Mouse (Mus musculus) olfactory bulb, adult 2 months (tissue): Measurements from ENCODE around the gene Gm17581. TPM values are rescaled to one million over a fixed set of nuclear protein-coding genes. Genes with fewer than 3 reads are reported as not detected.
A peak's percentile ranks its signal among the peaks of the same experiment; 100 is the strongest.

ENCODE experiments used
- H3K27ac ChIP-seq: fragments of 200-500 bp; 2 replicates; pipeline ENCODE4 v1.5.1; 2012; ENCODE audit warnings: low read depth, low read length; ENCODE audit not compliant: insufficient read depth
- H3K4me1 ChIP-seq: fragments of 200-500 bp; 2 replicates; pipeline ENCODE4 v1.6.1; 2012; ENCODE audit warnings: low read length; ENCODE audit not compliant: control insufficient read depth, insufficient read depth
- H3K4me3 ChIP-seq: fragments of 200-500 bp; 2 replicates; pipeline ENCODE4 v1.5.1; 2012; ENCODE audit warnings: mild to moderate bottlenecking, low read depth, low read length, moderate library complexity; ENCODE audit not compliant: insufficient read depth
- CTCF ChIP-seq: fragments of 200-500 bp; IDR thresholded peaks from 2 replicates; pipeline ENCODE4 v1.5.1; 2012; ENCODE audit warnings: low read depth, mild to moderate bottlenecking, low read length, moderate library complexity; ENCODE audit not compliant: insufficient read depth
- POLR2A ChIP-seq: fragments of 200-500 bp; IDR thresholded peaks from 2 replicates; pipeline ENCODE4 v1.6.1; 2012; ENCODE audit warnings: mild to moderate bottlenecking, low read depth, low read length, moderate library complexity; ENCODE audit not compliant: insufficient read depth
- WGBS: fragments of 180-500 bp; shearing (Covaris S2); methylation state at CpG from one replicate; pipeline ENCODE4 v1.1.7; 2018; 5-methylcytosine and 5-hydroxymethylcytosine counted together
- polyA plus RNA-seq: library from polyadenylated mRNA; stranded (reverse); fragments of >200 nt; gene quantifications from 2 replicates; pipeline ENCODE4 v1.2.4, GENCODE M21; 2012; ENCODE audit warnings: low replicate concordance; ENCODE audit not compliant: missing spikeins, insufficient read depth, insufficient read length

The Gm17581 gene
- polyA plus RNA-seq, 1 experiment, result not detected

DNA sequence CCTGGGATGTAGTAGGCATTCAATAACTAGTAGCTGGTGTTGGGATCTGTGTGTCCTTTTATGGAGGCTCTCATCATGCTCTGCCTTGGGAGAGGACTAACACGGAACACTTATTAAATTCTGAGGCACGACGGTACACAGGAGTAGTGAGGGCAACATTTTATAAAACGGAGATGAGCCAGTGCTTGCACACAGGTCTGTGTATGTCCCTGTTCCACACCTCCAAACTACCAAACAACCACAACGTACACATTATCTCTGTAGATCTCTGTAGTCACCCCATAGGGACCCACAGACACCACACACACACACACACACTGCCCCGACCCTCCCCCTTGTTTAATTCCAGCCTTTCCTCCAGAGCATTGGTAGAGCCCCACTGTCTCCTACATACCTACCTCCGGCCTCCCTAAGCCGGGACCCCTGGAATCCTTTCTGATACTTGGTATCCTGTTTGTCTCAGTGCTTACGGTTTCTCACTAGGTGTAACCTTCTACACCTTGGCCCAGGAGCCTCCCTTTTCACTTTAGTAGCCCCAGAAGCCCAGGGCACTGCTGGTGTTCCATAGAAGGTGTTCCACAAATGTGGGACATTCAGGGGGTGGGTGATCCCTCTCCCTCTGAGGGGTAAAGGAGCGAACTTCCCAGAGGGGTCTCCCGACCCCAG, 38.7 kb upstream of the Gm17581 start:
- Histone ChIP-seq H3K4me1 (peaks cover 13% of the 10 kb centered on the region), H3K27ac (no peak overlapping the region), H3K4me3 (peak overlapping the region; percentile 82; the same call in 1 of the 2 replicates)
- TF ChIP-seq CTCF, result no peak
- TF ChIP-seq POLR2A, result no peak
- 43% methylated on average over 11 of the region's 11 CpGs for WGBS

- 77% methylated on average over 4 of the region's 4 CpGs for WGBS
- Histone ChIP-seq H3K4me3 (no peak overlapping the region), H3K27ac (no peak overlapping the region), H3K4me1 (peaks cover 8% of the 10 kb centered on the region)
- TF ChIP-seq POLR2A (no peak), CTCF (no peak)
Measured at GRCm38 (mm10) chr2:155773664-155774063, 38.0 kb upstream of the Gm17581 start.

DNA sequence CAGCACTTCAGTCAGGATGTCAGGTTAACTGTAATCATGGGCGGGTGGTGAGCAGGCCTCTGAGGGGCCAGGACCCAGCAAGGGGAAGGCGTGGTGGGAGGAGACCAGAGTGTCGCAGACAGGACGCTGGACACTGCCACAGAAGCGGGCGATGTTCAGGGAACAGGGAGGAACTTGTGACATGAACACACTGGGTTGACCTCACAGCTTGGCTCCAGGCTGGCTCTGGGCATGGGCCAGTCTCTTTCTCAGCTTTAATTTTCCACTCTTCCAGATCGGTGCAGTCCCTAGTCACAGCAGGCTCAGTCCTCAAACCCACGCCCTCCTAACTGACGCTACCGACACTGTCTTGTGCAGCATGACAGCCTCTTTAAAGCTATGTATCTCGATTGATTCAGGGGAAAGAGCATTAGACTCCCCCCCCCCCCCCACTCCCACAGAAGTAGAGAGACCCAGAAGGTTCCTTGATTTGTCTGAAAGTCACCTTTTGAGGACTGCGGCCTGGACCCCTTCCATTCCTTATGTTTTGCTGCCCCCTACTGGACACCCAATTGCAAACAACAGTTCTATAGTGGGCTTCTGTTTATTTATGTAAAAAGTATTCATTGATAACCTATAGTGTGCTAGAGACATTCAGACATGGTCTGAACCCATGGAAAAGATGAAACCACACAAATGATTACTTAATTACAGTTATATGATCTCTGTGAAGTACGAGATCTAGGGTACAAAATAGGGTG, 29.2 kb upstream of the Gm17581 start:
- Histone ChIP-seq H3K27ac (no peak overlapping the region), H3K4me1 (peaks cover 5% of the 10 kb centered on the region; the same call in 1 of the 2 replicates), H3K4me3 (peak overlapping the region; percentile 16; the same call in 1 of the 2 replicates)
- 46% methylated on average over 13 of the region's 13 CpGs for WGBS
- TF ChIP-seq CTCF (0 out of 2 replicates have a peak, but pooled peaks have one; percentile 11), POLR2A (no peak)

- Histone ChIP-seq H3K27ac (no peak overlapping the region), H3K4me1 (peaks cover 14% of the 10 kb centered on the region), H3K4me3 (no peak overlapping the region)
- no peak for TF ChIP-seq CTCF
- no peak for TF ChIP-seq POLR2A
- WGBS, result 70% methylated on average over 14 of the region's 14 CpGs
Measured at GRCm38 (mm10) chr2:155756855-155757566, 21.3 kb upstream of the Gm17581 start.

GRCm38 (mm10) chr2:155755746-155756145, 20.1 kb upstream of the Gm17581 start:
- whole genome bisulfite sequencing, result 0% methylated on average over 1 of the region's 1 CpGs
- no peak overlapping the region for H3K4me3 ChIP-seq
- no peak overlapping the region for H3K27ac ChIP-seq
- TF ChIP-seq POLR2A (no peak), CTCF (no peak)
- H3K4me1 ChIP-seq, result peaks cover 22% of the 10 kb centered on the region

DNA sequence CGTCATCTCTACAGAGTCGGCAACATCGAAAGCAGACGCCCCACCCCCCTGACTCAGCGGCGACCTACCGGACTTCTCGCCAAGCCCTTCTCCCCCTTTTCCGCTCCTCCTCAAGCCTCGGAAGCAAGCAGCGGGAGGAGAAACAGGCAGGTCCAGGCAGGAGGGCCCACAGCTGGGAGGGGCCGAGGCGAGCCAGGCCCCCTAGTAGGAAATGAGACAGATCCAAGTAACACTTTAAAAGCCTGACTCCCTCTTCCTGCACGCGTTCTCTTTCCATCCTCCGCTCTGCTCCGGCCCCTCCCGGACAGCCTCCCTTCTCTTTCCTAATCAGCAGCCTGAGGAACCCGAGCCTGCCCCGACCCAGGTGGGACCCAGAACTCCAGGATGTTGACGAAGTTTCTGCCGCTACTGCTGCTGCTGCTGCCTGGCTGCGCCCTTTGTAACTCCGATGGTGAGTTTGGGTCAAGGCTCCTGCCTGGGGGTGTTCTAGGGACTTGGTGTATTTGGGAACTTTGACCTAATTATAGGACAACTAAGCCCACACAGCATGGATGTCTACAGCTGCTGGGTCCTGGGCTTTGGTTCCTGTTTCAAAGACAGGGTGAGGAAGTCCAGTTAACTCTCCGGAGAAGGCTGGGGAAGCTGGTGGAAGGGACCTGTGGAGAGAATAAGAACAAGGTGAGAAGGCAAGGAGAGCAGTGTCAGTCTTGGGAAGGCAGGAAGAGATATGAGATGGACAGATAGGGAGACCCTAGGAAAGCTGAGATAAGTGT, 15.5 kb upstream of the Gm17581 start, which contains the start of gene Procr:
TSS of gene Procr (plus strand) at position 104 of the 773 bp plus-strand sequence.
- H3K4me3 ChIP-seq, result peak within 1 kb of the TSS; percentile 34
- TF ChIP-seq POLR2A, result no peak
- no peak for TF ChIP-seq CTCF
- H3K27ac ChIP-seq, result no peak within 1 kb of the TSS
- H3K4me1 ChIP-seq, result peaks cover 22% of the 10 kb centered on the region
- WGBS, result 7% methylated on average over 25 of the region's 25 CpGs

GRCm38 (mm10) chr2:155749394-155749793, 13.7 kb upstream of the Gm17581 start:
- Histone ChIP-seq H3K27ac (no peak overlapping the region), H3K4me3 (no peak overlapping the region), H3K4me1 (peaks cover 22% of the 10 kb centered on the region)
- TF ChIP-seq POLR2A, result no peak
- no peak for TF ChIP-seq CTCF
- 90% methylated on average over 4 of the region's 4 CpGs for WGBS

- H3K27ac ChIP-seq, result no peak overlapping the region
- TF ChIP-seq CTCF, result no peak
- no peak for TF ChIP-seq POLR2A
- WGBS, result 72% methylated on average over 3 of the region's 3 CpGs
- H3K4me1 ChIP-seq, result 0 out of 2 replicates have a peak, but pooled peaks cover 2% of the 10 kb centered on the region
- H3K4me3 ChIP-seq, result no peak overlapping the region
Measured at GRCm38 (mm10) chr2:155745487-155745886, 9.8 kb upstream of the Gm17581 start.
